Mouse (Mus musculus): Measurements from ENCODE around the gene Gdf15. TPM values are rescaled to one million over a fixed set of nuclear protein-coding genes. Genes with fewer than 3 reads are reported as not detected.

Gdf15 gene
- polyA plus RNA-seq, 1 experiment from 2014 or later, result 0.33 TPM

DNA sequence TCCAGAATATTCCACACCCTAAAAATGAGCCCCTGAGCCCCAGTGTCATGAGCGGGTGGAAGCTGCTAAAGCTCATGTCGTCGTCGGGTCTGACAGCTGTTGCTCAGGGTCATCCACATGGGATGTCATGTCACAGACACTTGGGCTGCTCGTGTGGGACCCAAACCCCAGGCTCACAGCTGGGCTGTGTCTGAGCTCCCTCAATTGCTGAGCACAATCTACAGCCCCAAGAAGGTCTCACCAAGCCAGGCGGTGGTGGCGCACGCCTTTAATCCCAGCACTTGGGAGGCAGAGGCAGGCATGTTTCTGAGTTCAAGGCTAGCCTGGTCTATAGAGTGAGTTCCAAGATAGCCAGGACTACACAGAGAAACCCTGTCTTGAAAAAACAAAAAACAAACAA is 17.0 kb downstream of the Gdf15 start:
- Histone ChIP-seq H3K27ac (replicated peaks) (no peak overlapping the region), H3K4me3 (ENCODE audit: low read depth, low read length) (no peak overlapping the region), H3K4me1 (replicated peaks; ENCODE audit: control insufficient read depth, insufficient read depth) (0 out of 2 replicates have a peak, but pooled peaks cover 3% of the 10 kb centered on the region), H3K4me2 (replicated peaks; ENCODE audit: low read depth) (no peak overlapping the region), H3K9ac (ENCODE audit: low read length) (no peak overlapping the region), H3K27me3 (ENCODE audit: control insufficient read depth, insufficient read depth, low read length) (no peaks in the 10 kb centered on the region), H3K9me3 (ENCODE audit: control insufficient read depth, low read length) (no peaks in the 10 kb centered on the region), H3K36me3 (ENCODE audit: control insufficient read depth, insufficient read depth, low read length) (no peaks in the 10 kb centered on the region)
- 77% methylated on average over 8 of the region's 8 CpGs for WGBS
- ATAC-seq (ENCODE audit: low FRiP score, low TSS enrichment) (no peak), DNase-seq (ENCODE audit: low spot score) (no peak)
- no peak for TF ChIP-seq CTCF (IDR thresholded peaks at IDR 0.05; ENCODE audit: low read depth)
- TF ChIP-seq EP300 (optimal IDR thresholded peaks at IDR 0.05), result no peak

- no peak for TF ChIP-seq EP300 (optimal IDR thresholded peaks at IDR 0.05)
- no peak for TF ChIP-seq CTCF (IDR thresholded peaks at IDR 0.05; ENCODE audit: low read depth)
- no peaks in the 10 kb centered on the region for H3K27me3 ChIP-seq (ENCODE audit: control insufficient read depth, insufficient read depth, low read length)
- no peaks in the 10 kb centered on the region for H3K9me3 ChIP-seq (ENCODE audit: control insufficient read depth, low read length)
- no peaks in the 10 kb centered on the region for H3K36me3 ChIP-seq (ENCODE audit: control insufficient read depth, insufficient read depth, low read length)
- no peak overlapping the region for H3K9ac ChIP-seq (ENCODE audit: low read length)
- 0 out of 2 replicates have a peak, but pooled peaks cover 3% of the 10 kb centered on the region for H3K4me1 ChIP-seq (replicated peaks; ENCODE audit: control insufficient read depth, insufficient read depth)
- ATAC-seq (ENCODE audit: low FRiP score, low TSS enrichment), result no peak
- no peak overlapping the region for H3K4me2 ChIP-seq (replicated peaks; ENCODE audit: low read depth)
- H3K4me3 ChIP-seq (ENCODE audit: low read depth, low read length), result no peak overlapping the region
- H3K27ac ChIP-seq (replicated peaks), result 0 out of 2 replicates have a peak overlapping the region, but pooled peaks have one; percentile 35
- WGBS, result 53% methylated on average over 5 of the region's 5 CpGs
- DNase-seq (ENCODE audit: low spot score), result no peak
These were observed 17.8 kb downstream of the Gdf15 start for GRCm38 (mm10) chr8:70614469-70614868.

DNA sequence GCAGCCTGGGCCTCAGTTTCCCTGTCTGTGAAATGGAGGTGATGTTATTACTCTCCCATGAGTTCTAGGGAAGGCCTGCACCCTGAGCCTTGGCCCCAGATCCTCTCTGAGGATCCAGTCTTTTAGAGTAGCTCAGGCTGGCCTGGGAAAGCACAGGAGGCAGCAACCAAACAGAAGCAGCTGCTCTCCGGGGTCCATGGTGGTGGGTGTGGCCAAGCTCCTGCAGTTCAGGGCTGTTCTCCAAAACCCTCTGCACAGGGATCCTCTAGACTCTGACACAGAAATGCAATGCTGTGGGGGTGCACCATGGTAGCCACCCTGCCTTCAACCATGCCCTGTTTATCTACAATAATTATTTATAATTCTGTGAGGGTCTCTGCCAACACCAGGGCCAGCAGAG is 18.5 kb downstream of the Gdf15 start:
- DNase-seq (ENCODE audit: low spot score) (no peak), ATAC-seq (ENCODE audit: low FRiP score, low TSS enrichment) (no peak)
- peaks cover 3% of the 10 kb centered on the region; the same call in 1 of the 2 replicates for H3K4me1 ChIP-seq (replicated peaks; ENCODE audit: control insufficient read depth, insufficient read depth)
- no peaks in the 10 kb centered on the region for H3K36me3 ChIP-seq (ENCODE audit: control insufficient read depth, insufficient read depth, low read length)
- H3K4me2 ChIP-seq (replicated peaks; ENCODE audit: low read depth), result no peak overlapping the region
- no peak for TF ChIP-seq CTCF (IDR thresholded peaks at IDR 0.05; ENCODE audit: low read depth)
- no peak for TF ChIP-seq EP300 (optimal IDR thresholded peaks at IDR 0.05)
- WGBS, result 8% methylated on average over 1 of the region's 1 CpGs
- H3K27me3 ChIP-seq (ENCODE audit: control insufficient read depth, insufficient read depth, low read length), result no peaks in the 10 kb centered on the region
- H3K4me3 ChIP-seq (ENCODE audit: low read depth, low read length), result no peak overlapping the region
- H3K9ac ChIP-seq (ENCODE audit: low read length), result no peak overlapping the region
- no peaks in the 10 kb centered on the region for H3K9me3 ChIP-seq (ENCODE audit: control insufficient read depth, low read length)
- no peak overlapping the region for H3K27ac ChIP-seq (replicated peaks)

GRCm38 (mm10) chr8:70611849-70612248 is 20.4 kb downstream of the Gdf15 start:
- WGBS, result 3% methylated on average over 6 of the region's 6 CpGs
- Histone ChIP-seq H3K27me3 (ENCODE audit: control insufficient read depth, insufficient read depth, low read length) (no peaks in the 10 kb centered on the region), H3K9ac (ENCODE audit: low read length) (no peak overlapping the region), H3K4me2 (replicated peaks; ENCODE audit: low read depth) (peak overlapping the region; percentile 94), H3K9me3 (ENCODE audit: control insufficient read depth, low read length) (no peaks in the 10 kb centered on the region), H3K36me3 (ENCODE audit: control insufficient read depth, insufficient read depth, low read length) (no peaks in the 10 kb centered on the region), H3K4me3 (ENCODE audit: low read depth, low read length) (peak overlapping the region; percentile 75), H3K27ac (replicated peaks) (peak overlapping the region; percentile 81), H3K4me1 (replicated peaks; ENCODE audit: control insufficient read depth, insufficient read depth) (peaks cover 3% of the 10 kb centered on the region)
- peak; percentile 86 for DNase-seq (ENCODE audit: low spot score)
- ATAC-seq (ENCODE audit: low FRiP score, low TSS enrichment), result no peak
- peak; percentile 97 for TF ChIP-seq CTCF (IDR thresholded peaks at IDR 0.05; ENCODE audit: low read depth)
- TF ChIP-seq EP300 (optimal IDR thresholded peaks at IDR 0.05), result no peak

DNA sequence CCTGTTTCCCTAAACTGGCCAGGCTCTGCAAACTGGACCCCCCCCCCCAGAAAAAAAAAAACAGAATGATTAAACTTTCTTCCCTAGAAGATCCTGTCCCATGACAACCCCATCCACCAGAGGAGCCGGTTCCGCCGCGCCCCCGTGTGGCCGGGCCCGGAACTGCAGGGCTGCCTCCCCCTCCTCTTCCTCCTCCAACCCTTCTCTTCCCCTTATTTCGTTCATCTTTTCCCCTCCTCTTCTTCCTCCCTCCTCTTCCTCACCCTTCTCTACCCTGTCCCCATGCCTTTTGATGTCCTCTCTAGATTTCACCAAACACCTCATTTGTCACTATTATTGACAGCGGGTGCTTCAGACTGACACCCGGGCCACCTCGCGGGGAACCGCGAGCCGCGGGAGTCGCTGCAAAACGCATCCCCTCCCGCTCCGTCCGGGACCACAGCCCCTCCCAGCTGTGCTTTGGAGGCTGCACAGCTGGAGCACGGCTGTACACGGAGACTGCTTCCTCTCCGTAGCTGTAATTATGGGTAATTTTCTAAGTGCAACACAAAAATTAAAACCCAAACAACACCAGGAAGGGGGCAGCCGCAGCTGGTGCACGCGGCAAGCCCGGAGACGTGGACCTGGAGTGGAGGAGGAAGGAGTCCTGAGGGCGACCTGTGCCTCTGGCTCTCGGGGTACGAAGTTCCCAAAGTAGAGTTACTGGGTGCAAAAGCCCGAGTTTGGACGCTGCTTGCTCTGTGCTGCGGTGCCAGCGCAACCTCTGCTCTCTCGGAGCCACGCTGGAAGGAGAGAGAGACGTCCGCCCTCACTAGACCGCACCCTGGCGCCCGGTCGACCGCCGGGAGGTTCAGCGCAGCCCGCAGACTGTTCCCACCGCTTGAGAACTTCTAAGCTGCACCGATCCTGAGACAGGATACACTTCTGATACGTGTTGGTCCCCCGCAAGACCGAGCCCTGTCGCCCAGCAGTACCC is 21.2 kb downstream of the Gdf15 start:
- ATAC-seq (ENCODE audit: low FRiP score, low TSS enrichment) (0 out of 2 replicates have a peak, but pooled peaks have one; percentile 8), DNase-seq (ENCODE audit: low spot score) (peak; percentile 87)
- peak overlapping the region; percentile 75 for H3K4me3 ChIP-seq (ENCODE audit: low read depth, low read length)
- no peak for TF ChIP-seq EP300 (optimal IDR thresholded peaks at IDR 0.05)
- peak; percentile 87 for TF ChIP-seq CTCF (IDR thresholded peaks at IDR 0.05; ENCODE audit: low read depth)
- WGBS, result under 1% methylated on average over 54 of the region's 54 CpGs
- no peaks in the 10 kb centered on the region for H3K27me3 ChIP-seq (ENCODE audit: control insufficient read depth, insufficient read depth, low read length)
- peak overlapping the region; percentile 97 for H3K27ac ChIP-seq (replicated peaks)
- peak overlapping the region; percentile 60 for H3K9ac ChIP-seq (ENCODE audit: low read length)
- peak overlapping the region; percentile 94 for H3K4me2 ChIP-seq (replicated peaks; ENCODE audit: low read depth)
- H3K4me1 ChIP-seq (replicated peaks; ENCODE audit: control insufficient read depth, insufficient read depth), result peaks cover 3% of the 10 kb centered on the region
- H3K9me3 ChIP-seq (ENCODE audit: control insufficient read depth, low read length), result no peaks in the 10 kb centered on the region
- no peaks in the 10 kb centered on the region for H3K36me3 ChIP-seq (ENCODE audit: control insufficient read depth, insufficient read depth, low read length)
